Mouse (Mus musculus): ENCODE measurements at regions not wholly inside any gene's neighbourhood (a gene's known extent, or its start where the extent isn't known, plus 50 kb on each side); places are given as distances from the start of the nearest gene placed in this dataset.

GRCm38 (mm10) chr14:25253016-25253850, 205.8 kb upstream of the Zmiz1 start:
- intact Hi-C loops (cut with DNase I) = no loop called here
- DNase-seq (ENCODE audit: extremely low spot score in 1 of 2, low spot score in 2 of 2) = no peak

GRCm38 (mm10) chr14:25263121-25263520, 195.9 kb upstream of the Zmiz1 start:
- intact Hi-C loops (cut with DNase I) = no loop called here
- DNase-seq (ENCODE audit: extremely low spot score in 1 of 2, low spot score in 2 of 2) = no peak

GRCm38 (mm10) chr14:25266846-25267245, 192.1 kb upstream of the Zmiz1 start:
- no peak for DNase-seq (ENCODE audit: extremely low spot score in 1 of 2, low spot score in 2 of 2)
- intact Hi-C loops (cut with DNase I) = no loop called here

- intact Hi-C loops (cut with DNase I) = no loop called here
- DNase-seq (ENCODE audit: extremely low spot score in 1 of 2, low spot score in 2 of 2) = no peak
These were observed 190.8 kb upstream of the Zmiz1 start for GRCm38 (mm10) chr14:25268090-25268631.

- no peak for DNase-seq (ENCODE audit: extremely low spot score in 1 of 2, low spot score in 2 of 2)
- intact Hi-C loops (cut with DNase I) = no loop called here
These were observed 188.6 kb upstream of the Zmiz1 start for GRCm38 (mm10) chr14:25270227-25270876.

- DNase-seq (ENCODE audit: extremely low spot score in 1 of 2, low spot score in 2 of 2) = no peak
These were observed 186.4 kb upstream of the Zmiz1 start for GRCm38 (mm10) chr14:25272366-25273156.

GRCm38 (mm10) chr14:25279751-25280150, 179.2 kb upstream of the Zmiz1 start:
- intact Hi-C loops (cut with DNase I) = no loop called here
- no peak for DNase-seq (ENCODE audit: extremely low spot score in 1 of 2, low spot score in 2 of 2)

More at GRCm38 (mm10) chr14:25272366-25273156, 186.4 kb upstream of the Zmiz1 start:
- intact Hi-C loops (cut with DNase I) = no loop called here

GRCm38 (mm10) chr14:25292557-25292956, 166.4 kb upstream of the Zmiz1 start:
- DNase-seq (ENCODE audit: extremely low spot score in 1 of 2, low spot score in 2 of 2) = no peak
- intact Hi-C loops (cut with DNase I) = no loop called here

GRCm38 (mm10) chr14:25294226-25294625, 164.8 kb upstream of the Zmiz1 start:
- no peak for DNase-seq (ENCODE audit: extremely low spot score in 1 of 2, low spot score in 2 of 2)
- intact Hi-C loops (cut with DNase I) = no loop called here

- DNase-seq (ENCODE audit: extremely low spot score in 1 of 2, low spot score in 2 of 2) = no peak
- intact Hi-C loops (cut with DNase I) = no loop called here
These were observed 163.2 kb upstream of the Zmiz1 start for GRCm38 (mm10) chr14:25295688-25296350.

- DNase-seq (ENCODE audit: extremely low spot score in 1 of 2, low spot score in 2 of 2) = no peak
- intact Hi-C loops (cut with DNase I) = no loop called here
These were observed 159.3 kb upstream of the Zmiz1 start for GRCm38 (mm10) chr14:25299673-25300190.

- DNase-seq (ENCODE audit: extremely low spot score in 1 of 2, low spot score in 2 of 2) = no peak
- intact Hi-C loops (cut with DNase I) = no loop called here
These were observed 157.5 kb upstream of the Zmiz1 start for GRCm38 (mm10) chr14:25301336-25302031.

GRCm38 (mm10) chr14:25304391-25304851, 154.6 kb upstream of the Zmiz1 start:
- DNase-seq (ENCODE audit: extremely low spot score in 1 of 2, low spot score in 2 of 2) = peak in 1 of 2 experiments; percentile 92
- intact Hi-C loops (cut with DNase I) = no loop called here

GRCm38 (mm10) chr14:25306166-25306565, 152.8 kb upstream of the Zmiz1 start:
- intact Hi-C loops (cut with DNase I) = no loop called here
- no peak for DNase-seq (ENCODE audit: extremely low spot score in 1 of 2, low spot score in 2 of 2)

GRCm38 (mm10) chr14:25306961-25307654, 151.9 kb upstream of the Zmiz1 start:
- intact Hi-C loops (cut with DNase I) = no loop called here
- no peak for DNase-seq (ENCODE audit: extremely low spot score in 1 of 2, low spot score in 2 of 2)

- intact Hi-C loops (cut with DNase I) = no loop called here
- DNase-seq (ENCODE audit: extremely low spot score in 1 of 2, low spot score in 2 of 2) = peak in 1 of 2 experiments; percentile 44
These were observed 150.9 kb upstream of the Zmiz1 start for GRCm38 (mm10) chr14:25308051-25308450.

GRCm38 (mm10) chr14:25310671-25311151, 148.3 kb upstream of the Zmiz1 start:
- intact Hi-C loops (cut with DNase I) = no loop called here

More at GRCm38 (mm10) chr14:25310671-25311151, 148.3 kb upstream of the Zmiz1 start:
- no peak for DNase-seq (ENCODE audit: extremely low spot score in 1 of 2, low spot score in 2 of 2)
